Mouse (Mus musculus): ENCODE results near the gene Sytl4. TPM values are rescaled to one million over a fixed set of nuclear protein-coding genes. Genes with fewer than 3 reads are reported as not detected.

The Sytl4 gene
- total RNA-seq, 2 experiments from 2014 or later = 2.4 to 2.5 TPM

Other genes starting within 250 kb of the Sytl4 start
- under 1 TPM; 0.20 to 0.57 TPM for gene Tnmd, start 130.8 kb downstream of the Sytl4 start, total RNA-seq (2021)
- gene Tspan6, start 83.4 kb downstream of the Sytl4 start, total RNA-seq (2021) = 10 to 100 TPM; 30.4 to 35.6 TPM
- gene Srpx2, start 73.4 kb downstream of the Sytl4 start, total RNA-seq (2021) = 1 to 10 TPM; 7.5 to 8.4 TPM
- 10 to 100 TPM; 20.4 to 22.0 TPM for gene Cstf2, start 77.4 kb upstream of the Sytl4 start, total RNA-seq (2021)
- gene Xkrx, start 180.3 kb upstream of the Sytl4 start, total RNA-seq (2021) = 1 to 10 TPM in 1 of 2 experiments, under 1 TPM in 1; 0.77 to 1.4 TPM
- not detected for gene Arl13a, start 205.7 kb upstream of the Sytl4 start, total RNA-seq (2021)
- gene Nox1, start 240.1 kb upstream of the Sytl4 start, total RNA-seq (2021) = not detected

Measured in heart, postnatal 10 days (tissue).